ENCODE assay signal across 10 mouse cellular contexts in genomic region chr4:131100093-131100795, GRCm38 (mm10).
A peak's percentile ranks its signal among the peaks of the same experiment; 100 is the strongest.
DNase-seq lines count a peak whose midpoint lies in the region; ATAC-seq lines count a peak whose summit lies in the region.
"Had no signal": no experiment of that assay in that cellular context is flagged by ENCODE, and none has a peak within 500 bp of the region (broad histone marks: within the 10 kb centered on the region; RNA-seq: fewer than 3 reads in every experiment).

No protein-coding gene starts in this region.

- no peaks in the 10 kb centered on the region for H3K4me1 ChIP-seq in heart, embryonic 14.5 days (ENCODE audit: control insufficient read depth in 2 of 2, insufficient read depth in 2 of 2, low read length in 2 of 2)

- H3K9me3 ChIP-seq in heart, embryonic 14.5 days (ENCODE audit: control insufficient read depth, low read length) = 0 out of 2 replicates have a peak, but pooled peaks cover 4% of the 10 kb centered on the region

- DNase-seq in heart, postnatal 36 days = no peak
- peak; percentile 28 for DNase-seq in A20 (ENCODE audit: low read depth, low spot score)
- peak; percentile 79 for DNase-seq in embryo, embryonic 10.5 days (ENCODE audit: low spot score)
- peak; percentile 10 for DNase-seq in lung, postnatal 10 days
- DNase-seq in gastrocnemius, adult 8-10 months (ENCODE audit: low spot score in 2 of 2) = no peak
- DNase-seq in layer of hippocampus, adult 8-10 months (ENCODE audit: low spot score in 2 of 2) = no peak
- DNase-seq in B cell, adult 2 months = no peak
- DNase-seq: right cerebral cortex, postnatal 4 days had no signal

- H3K27ac ChIP-seq in heart, embryonic 14.5 days (replicated peaks in 1 of 2; ENCODE audit: control insufficient read depth in 1 of 2, insufficient read depth in 1 of 2, low read depth in 2 of 2, low read length in 2 of 2) = no peak overlapping the region
- H3K27ac ChIP-seq: macrophage had no signal

- H3K4me3 ChIP-seq in heart, embryonic 14.5 days (ENCODE audit: control insufficient read depth in 1 of 2, insufficient read depth in 1 of 2, low read depth in 1 of 2, low read length in 2 of 2) = no peak overlapping the region; a peak in 1 of 4 replicates

- H3K27me3 ChIP-seq in heart, embryonic 14.5 days (ENCODE audit: control insufficient read depth, insufficient read depth, low read length) = no peaks in the 10 kb centered on the region

- no peaks in the 10 kb centered on the region for H3K36me3 ChIP-seq in heart, embryonic 14.5 days (ENCODE audit: control insufficient read depth, insufficient read depth, low read length)

- intact Hi-C loops in heart, postnatal 36 days (cut with DNase I) = no loop called here

- H3K9ac ChIP-seq in heart, embryonic 14.5 days (ENCODE audit: low read length) = no peak overlapping the region

- WGBS in heart, embryonic 14.5 days = 35% methylated on average over 10 of the region's 10 CpGs

- ATAC-seq in heart, embryonic 14.5 days (ENCODE audit: insufficient number of reproducible peaks, insufficient read depth, low FRiP score, low read depth) = no peak

- peak overlapping the region; percentile 46 for H3K4me2 ChIP-seq in heart, embryonic 14.5 days (ENCODE audit: low read length)

Comparison
In these comparisons a context has a peak if more than half of its experiments do, and no peak if none do; other contexts are left out.
1. DNase-seq: peak in A20 (single experiment), embryo, embryonic 10.5 days (single experiment) and lung, postnatal 10 days (single experiment); none in heart, postnatal 36 days (0 of 2), gastrocnemius, adult 8-10 months (0 of 2), layer of hippocampus, adult 8-10 months (0 of 2) and B cell, adult 2 months (0 of 2).